Mouse (Mus musculus) embryonic fibroblast, embryonic 13.5 days (primary cell): ENCODE measurements around the gene Mpl. TPM values are rescaled to one million over a fixed set of nuclear protein-coding genes. Genes with fewer than 3 reads are reported as not detected.
A peak's percentile ranks its signal among the peaks of the same experiment; 100 is the strongest.

Experiments
- H3K27ac ChIP-seq: 2 replicates; pipeline ENCODE4 v1.5.1; 2012; ENCODE audit warnings: low read length, control low read depth, inconsistent platforms; ENCODE audit not compliant: insufficient read depth
- H3K4me1 ChIP-seq: 2 replicates; pipeline ENCODE4 v1.6.1; 2011; ENCODE audit warnings: low read length; ENCODE audit not compliant: control insufficient read depth, insufficient read depth
- H3K4me3 ChIP-seq: 2 replicates; pipeline ENCODE4 v1.5.1; 2011; ENCODE audit warnings: mild to moderate bottlenecking, control low read depth, low read length; ENCODE audit not compliant: insufficient read depth
- CTCF ChIP-seq: IDR thresholded peaks from 2 replicates; pipeline ENCODE4 v1.5.1; 2011; ENCODE audit warnings: mild to moderate bottlenecking, control low read depth, low read length, moderate library complexity, borderline replicate concordance; ENCODE audit not compliant: insufficient read depth
- POLR2A ChIP-seq: IDR thresholded peaks from 2 replicates; pipeline ENCODE4 v1.6.1; 2011; ENCODE audit warnings: low read depth, mild to moderate bottlenecking, control low read depth, low read length, moderate library complexity
- polyA plus RNA-seq: library from polyadenylated mRNA; stranded (reverse); fragments of >200 nt; gene quantifications from 2 replicates; pipeline ENCODE4 v1.2.4, GENCODE M21; 2011; ENCODE audit warnings: low read depth; ENCODE audit not compliant: missing spikeins, insufficient read length

The Mpl gene
- polyA plus RNA-seq, 1 experiment: not detected

DNA sequence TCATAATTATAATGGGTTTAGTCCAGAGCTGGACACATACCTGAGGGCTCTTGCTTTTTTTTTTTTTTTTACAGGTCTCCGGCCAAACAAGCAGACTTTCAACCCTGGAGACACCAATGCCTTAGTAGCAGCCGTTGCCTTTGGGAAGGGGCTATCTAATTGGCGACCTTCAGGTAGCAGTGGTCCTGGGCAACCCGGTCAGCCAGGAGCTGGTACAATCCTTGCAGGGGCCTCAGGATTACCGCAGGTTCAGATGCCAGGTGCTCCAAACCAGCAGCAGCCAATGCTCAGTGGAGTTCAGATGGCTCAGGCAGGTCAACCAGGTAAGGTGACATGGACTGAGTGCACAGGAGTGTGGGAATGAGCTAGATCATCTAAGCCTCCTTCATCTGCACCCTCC lies 43.8 kb downstream of the Mpl start:
- H3K4me3 ChIP-seq: no peak overlapping the region

DNA sequence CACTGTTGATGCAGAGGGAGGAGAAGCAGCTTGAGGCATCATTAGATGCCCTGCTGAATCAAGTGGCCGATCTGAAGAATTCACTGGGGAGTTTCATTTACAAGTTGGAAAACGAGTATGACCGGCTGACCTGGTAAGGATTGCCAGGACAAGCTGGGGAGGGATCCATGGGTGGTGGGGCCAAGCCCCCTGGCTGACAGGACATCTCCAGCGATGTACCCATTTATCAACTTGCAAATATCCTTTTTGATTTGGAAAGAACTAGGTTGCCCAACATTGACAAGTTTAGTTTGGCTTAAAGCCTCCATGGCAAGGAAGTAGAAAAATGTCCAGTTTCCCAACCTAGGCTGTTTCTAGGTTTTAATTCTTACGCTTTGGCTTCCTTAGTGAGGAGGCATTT lies 46.4 kb downstream of the Mpl start:
- Histone ChIP-seq H3K4me1 (peaks cover 7% of the 10 kb centered on the region), H3K27ac (no peak overlapping the region), H3K4me3 (no peak overlapping the region)
- no peak for TF ChIP-seq CTCF
- no peak for TF ChIP-seq POLR2A

More for the DNA sequence above, 43.8 kb downstream of the Mpl start:
- peaks cover 7% of the 10 kb centered on the region for H3K4me1 ChIP-seq
- TF ChIP-seq CTCF (no peak), POLR2A (no peak)
- H3K27ac ChIP-seq: no peak overlapping the region

DNA sequence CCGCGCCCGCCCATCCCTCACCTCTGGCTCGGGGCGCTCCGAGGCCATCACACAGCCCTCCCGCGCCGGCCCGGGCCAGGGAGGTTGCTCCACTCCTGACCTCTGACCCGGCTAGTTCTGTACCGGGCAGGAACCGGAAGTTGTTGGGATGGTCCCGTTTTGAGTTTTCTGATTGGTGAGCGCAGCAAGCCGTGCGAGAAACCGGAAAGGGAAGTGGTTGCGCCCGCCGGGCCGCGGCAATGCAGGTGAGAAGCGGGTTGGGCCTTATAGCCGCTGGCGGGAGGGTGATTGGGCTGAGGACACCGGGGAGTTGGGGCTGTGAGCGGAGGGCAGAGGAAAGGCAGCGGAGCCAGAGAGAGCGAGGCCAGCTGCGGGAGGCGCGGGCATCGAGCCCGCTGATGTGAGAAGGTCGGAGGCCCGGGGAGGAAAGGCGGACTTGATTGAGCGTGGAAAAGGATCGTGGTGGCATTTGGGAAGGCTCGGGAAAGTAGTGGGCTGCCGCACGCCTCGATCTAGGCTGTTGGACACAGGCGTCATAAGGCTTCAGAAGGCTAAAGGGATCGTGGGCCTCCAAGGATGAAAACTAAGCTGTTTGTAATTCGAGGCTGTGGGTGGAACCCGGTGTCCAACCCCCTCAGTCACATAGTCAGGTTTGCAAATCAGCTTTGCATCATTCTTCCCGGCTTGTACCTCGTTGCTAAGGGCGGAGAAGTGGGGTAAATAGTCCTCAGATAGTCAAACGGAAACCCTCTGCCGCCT lies 48.0 kb downstream of the Mpl start, which contains the start of the genes Szt2 and Med8:
Gene Szt2, minus strand, starts transcription at position 132 of the 759 bp plus-strand sequence.
Gene Med8, plus strand, starts transcription at position 196 of the 759 bp plus-strand sequence.
- TF ChIP-seq POLR2A: peak; percentile 71
- no peak for TF ChIP-seq CTCF
- peak within 1 kb of the TSS; percentile 14; the same call in 1 of the 2 replicates for H3K27ac ChIP-seq
- peak within 1 kb of the TSS; percentile 95 for H3K4me3 ChIP-seq
- peaks cover 7% of the 10 kb centered on the region for H3K4me1 ChIP-seq

DNA sequence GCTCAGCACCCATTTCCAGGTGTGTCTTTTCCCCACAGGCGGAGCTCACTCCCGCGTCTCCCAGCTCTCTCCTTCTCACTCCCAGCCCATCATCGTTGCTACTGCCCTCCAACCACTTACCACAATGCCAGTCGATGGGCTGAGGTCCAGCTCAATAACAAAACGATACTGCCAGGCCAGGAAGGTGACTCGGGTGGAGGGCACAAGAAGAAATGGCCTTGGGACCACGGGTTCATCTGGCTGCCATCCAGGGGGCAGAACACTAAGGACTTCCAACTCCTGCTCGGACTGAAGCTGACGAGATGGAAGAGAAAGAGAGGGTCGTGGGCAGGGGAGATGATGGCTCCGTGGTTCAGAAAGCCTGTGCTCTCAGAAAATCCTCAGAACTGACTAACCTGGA lies 54.6 kb downstream of the Mpl start:
- Histone ChIP-seq H3K27ac (no peak overlapping the region), H3K4me1 (no peaks in the 10 kb centered on the region), H3K4me3 (no peak overlapping the region)
- TF ChIP-seq POLR2A: no peak
- no peak for TF ChIP-seq CTCF

GRCm38 (mm10) chr4:118401918-118402317 lies 55.4 kb downstream of the Mpl start:
- Histone ChIP-seq H3K27ac (no peak overlapping the region), H3K4me1 (no peaks in the 10 kb centered on the region), H3K4me3 (no peak overlapping the region)
- no peak for TF ChIP-seq CTCF
- no peak for TF ChIP-seq POLR2A

GRCm38 (mm10) chr4:118401421-118401820 lies 55.9 kb downstream of the Mpl start:
- no peak overlapping the region for H3K4me3 ChIP-seq
- no peak overlapping the region for H3K27ac ChIP-seq
- H3K4me1 ChIP-seq: no peaks in the 10 kb centered on the region
- TF ChIP-seq CTCF: no peak
- TF ChIP-seq POLR2A: no peak

DNA sequence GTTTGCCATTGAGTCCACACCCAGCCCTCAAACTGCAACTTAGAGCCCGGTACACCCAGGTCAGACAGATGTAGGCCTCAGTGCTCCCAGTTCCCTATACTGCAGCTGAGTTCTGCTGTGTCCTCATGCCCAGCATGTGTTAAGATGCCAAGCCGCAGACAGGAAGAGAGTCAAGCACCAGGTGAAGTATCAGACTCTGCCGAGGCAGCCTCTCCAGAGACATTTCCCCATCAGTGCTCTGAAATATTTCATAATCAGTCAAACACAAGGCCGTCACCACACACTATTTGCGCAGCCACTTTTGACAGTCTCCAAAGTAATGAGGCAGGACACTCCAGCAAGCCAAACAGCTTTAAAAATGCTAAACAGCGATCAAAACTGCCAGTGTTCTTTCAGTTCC lies 58.9 kb downstream of the Mpl start:
- Histone ChIP-seq H3K4me1 (no peaks in the 10 kb centered on the region), H3K27ac (no peak overlapping the region), H3K4me3 (no peak overlapping the region)
- TF ChIP-seq CTCF: no peak
- TF ChIP-seq POLR2A: no peak

DNA sequence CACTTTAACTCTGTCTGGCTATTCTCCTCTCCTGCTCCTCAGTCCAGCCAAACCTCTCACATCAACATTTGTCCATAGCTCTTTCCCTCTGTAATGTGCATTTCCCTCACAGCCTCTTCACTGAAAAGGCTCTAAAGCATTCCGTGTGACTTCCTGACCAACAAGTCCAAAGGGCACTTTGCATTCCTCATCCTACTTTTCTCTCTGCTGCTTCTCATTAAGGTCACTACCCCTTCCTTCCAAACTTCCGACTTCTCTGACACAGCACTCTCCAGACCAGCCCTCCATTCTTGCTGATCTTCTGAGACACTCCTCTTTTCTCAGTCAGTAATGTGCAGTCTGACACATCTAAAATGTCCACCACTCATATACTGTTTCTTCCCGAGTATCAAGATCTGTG lies 60.9 kb downstream of the Mpl start:
- no peak for TF ChIP-seq POLR2A
- TF ChIP-seq CTCF: no peak
- Histone ChIP-seq H3K4me1 (no peaks in the 10 kb centered on the region), H3K4me3 (no peak overlapping the region), H3K27ac (no peak overlapping the region)

DNA sequence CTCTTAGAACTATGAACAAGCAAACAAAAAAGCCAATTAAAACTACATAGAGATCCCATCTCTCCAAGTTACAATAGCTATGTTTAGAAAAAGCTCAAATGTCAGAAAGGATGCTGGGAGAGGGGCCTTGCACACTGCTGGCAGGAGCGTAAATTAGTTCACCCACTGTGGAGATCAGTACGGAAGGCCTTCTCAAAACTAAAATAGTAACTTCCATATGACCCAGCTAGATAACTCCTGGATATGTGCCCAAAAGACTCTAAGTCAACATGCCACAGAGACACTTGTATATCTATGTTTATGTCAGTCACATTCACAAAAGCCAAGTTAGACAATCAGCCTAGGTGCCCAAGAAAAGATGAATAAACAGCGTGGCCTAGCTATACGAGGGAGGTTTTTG lies 62.0 kb downstream of the Mpl start:
- Histone ChIP-seq H3K4me3 (no peak overlapping the region), H3K4me1 (no peaks in the 10 kb centered on the region), H3K27ac (no peak overlapping the region)
- TF ChIP-seq POLR2A (no peak), CTCF (no peak)

DNA sequence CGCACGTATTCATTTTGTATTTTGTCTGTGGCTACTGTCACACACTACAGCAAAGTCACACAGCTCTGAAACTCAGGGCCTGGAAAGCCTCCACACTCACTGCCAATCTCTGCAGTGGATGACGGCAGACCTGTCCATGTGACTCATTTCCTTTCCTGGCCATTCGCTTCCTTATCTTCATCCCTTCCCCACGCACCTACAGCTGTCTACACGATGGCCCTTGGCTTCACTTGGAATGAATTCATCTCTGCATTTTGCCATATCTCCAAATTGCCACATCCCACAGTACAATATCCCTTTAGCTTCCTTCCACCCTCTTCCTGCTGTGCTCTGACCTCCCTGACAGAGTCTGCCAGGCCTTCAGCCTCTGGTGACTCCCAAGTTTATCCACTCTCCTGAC lies 62.8 kb downstream of the Mpl start:
- Histone ChIP-seq H3K27ac (no peak overlapping the region), H3K4me3 (no peak overlapping the region), H3K4me1 (no peaks in the 10 kb centered on the region)
- TF ChIP-seq POLR2A (no peak), CTCF (no peak)

Other genes starting within 250 kb of the Mpl start
- gene Ptprf, start 166.1 kb downstream of the Mpl start, polyA plus RNA-seq: 38.3 and 39.9 TPM in 2 replicates
- gene Szt2, start 48.2 kb downstream of the Mpl start, polyA plus RNA-seq: 13.4 and 14.0 TPM in 2 replicates
- gene Med8, start 48.2 kb downstream of the Mpl start, polyA plus RNA-seq: 85.6 and 99.8 TPM in 2 replicates
- 164 and 172 TPM in 2 replicates for gene Elovl1, start 29.4 kb downstream of the Mpl start, polyA plus RNA-seq
- 38.4 and 61.6 TPM in 2 replicates for gene Cdc20, start 20.2 kb downstream of the Mpl start, polyA plus RNA-seq
- not detected in 2 replicates for gene Tie1, start 32.5 kb upstream of the Mpl start, polyA plus RNA-seq
- not detected in 2 replicates for gene 2610528J11Rik, start 69.5 kb upstream of the Mpl start, polyA plus RNA-seq
- gene Tmem125, start 86.5 kb upstream of the Mpl start, polyA plus RNA-seq: 0.95 TPM in 1 of 2 replicates, not detected in the other
- not detected in 2 replicates for gene Cfap57, start 163.3 kb upstream of the Mpl start, polyA plus RNA-seq
- gene Ebna1bp2, start 163.3 kb upstream of the Mpl start, polyA plus RNA-seq: 66.1 and 75.0 TPM in 2 replicates
- not detected in 2 replicates for gene Olfr62, start 201.4 kb upstream of the Mpl start, polyA plus RNA-seq
- not detected in 2 replicates for gene Olfr1342, start 235.2 kb upstream of the Mpl start, polyA plus RNA-seq
- 0.16 TPM in 1 of 2 replicates, not detected in the other for gene Olfr1341, start 246.0 kb upstream of the Mpl start, polyA plus RNA-seq